Mouse (Mus musculus) heart, adult 18-20 months (tissue): ENCODE results near the gene Eva1b. TPM values are rescaled to one million over a fixed set of nuclear protein-coding genes. Genes with fewer than 3 reads are reported as not detected.

Source experiments
- DNase-seq, 2 experiments: peaks; one replicate each; pipeline ENCODE4 v3.0.0; 2021 to 2022; ENCODE audit warnings: mixed read lengths in 1 of 2
- long read RNA-seq, 2 experiments: library from polyadenylated mRNA; stranded (forward); transcript quantifications; one replicate each; pipeline ENCODE4 v2.0.0; 2021
- total RNA-seq, 2 experiments: library from RNA; stranded (reverse); gene quantifications; 2 replicates each; pipeline ENCODE4 v1.2.3; 2021

Eva1b gene
- total RNA-seq = 1 to 10 TPM; 8.8 to 9.5 TPM
- long read RNA-seq, experiment 1, transcript Eva1b-203 (3 exons, 1,364 nt) = major isoform, 10 of 14 reads
- long read RNA-seq, experiment 1, partial matches to known transcripts = 0 of 14 reads
- long read RNA-seq, experiment 1, other reads (novel, unspliced or antisense) = 1 of 14 reads
- long read RNA-seq, experiment 2, partial matches to known transcripts = 0 of 3 reads
- long read RNA-seq, experiment 2, other reads (novel, unspliced or antisense) = 2 of 3 reads

GRCm38 (mm10) chr4:126147533-126148160 is at the start of gene Eva1b:
Gene Eva1b, plus strand, starts transcription at chr4:126147744.
- DNase-seq = peak; percentile 67 to 76

GRCm38 (mm10) chr4:126099365-126099764 is 48.2 kb upstream of the Eva1b start:
- no peak for DNase-seq

- DNase-seq = no peak
Observed at GRCm38 (mm10) chr4:126100764-126101163, 46.8 kb upstream of the Eva1b start.

- peak; percentile 49 to 54 for DNase-seq
Observed at GRCm38 (mm10) chr4:126102061-126102841, 45.3 kb upstream of the Eva1b start.

GRCm38 (mm10) chr4:126103057-126103581 is 44.4 kb upstream of the Eva1b start:
- peak; percentile 92 to 96 for DNase-seq

GRCm38 (mm10) chr4:126103590-126104068 is 43.9 kb upstream of the Eva1b start, which contains the start of gene Stk40:
Gene Stk40, plus strand, starts transcription at chr4:126103957.
- peak; percentile 96 to 98 for DNase-seq

- DNase-seq = peak; percentile 38 to 52
Observed at GRCm38 (mm10) chr4:126104261-126105075, 43.1 kb upstream of the Eva1b start.

- no peak for DNase-seq
Observed at GRCm38 (mm10) chr4:126105131-126105783, 42.3 kb upstream of the Eva1b start.

- peak; percentile 33 to 50 for DNase-seq
Observed at GRCm38 (mm10) chr4:126108061-126108740, 39.3 kb upstream of the Eva1b start.

- peak; percentile 29 to 45 for DNase-seq
Observed at GRCm38 (mm10) chr4:126109613-126110373, 37.8 kb upstream of the Eva1b start.

GRCm38 (mm10) chr4:126110374-126111152 is 37.0 kb upstream of the Eva1b start:
- peak; percentile 89 to 94 for DNase-seq

- DNase-seq = no peak
Observed at GRCm38 (mm10) chr4:126111153-126111549, 36.4 kb upstream of the Eva1b start.

- peak in 1 of 2 experiments; percentile 37 for DNase-seq
Observed at GRCm38 (mm10) chr4:126113243-126113642, 34.3 kb upstream of the Eva1b start.

GRCm38 (mm10) chr4:126113943-126114342 is 33.6 kb upstream of the Eva1b start:
- DNase-seq = peak; percentile 65 to 72

- DNase-seq = no peak
Observed at GRCm38 (mm10) chr4:126115411-126115810, 32.1 kb upstream of the Eva1b start.

GRCm38 (mm10) chr4:126115871-126116521 is 31.5 kb upstream of the Eva1b start:
- DNase-seq = no peak

GRCm38 (mm10) chr4:126117116-126117515 is 30.4 kb upstream of the Eva1b start:
- no peak for DNase-seq

- no peak for DNase-seq
Observed at GRCm38 (mm10) chr4:126118651-126119050, 28.9 kb upstream of the Eva1b start.
